Mouse (Mus musculus) heart, adult 10 weeks (tissue): ENCODE measurements around the gene Prelid1. TPM values are rescaled to one million over a fixed set of nuclear protein-coding genes. Genes with fewer than 3 reads are reported as not detected.

ENCODE experiments used
- polyA plus RNA-seq: library from polyadenylated mRNA; stranded (reverse); fragments of 350-450 nt; fragmentation: Illumina TruSeq; extraction: RNeasy Lipid Tissue Mini Kit (QIAGEN cat#74804); gene quantifications from one replicate; pipeline ENCODE4 v1.2.3, GENCODE M21; 2014; ENCODE audit warnings: low read depth, low replicate concordance

Gene Prelid1
- polyA plus RNA-seq = 35.7 TPM

DNA sequence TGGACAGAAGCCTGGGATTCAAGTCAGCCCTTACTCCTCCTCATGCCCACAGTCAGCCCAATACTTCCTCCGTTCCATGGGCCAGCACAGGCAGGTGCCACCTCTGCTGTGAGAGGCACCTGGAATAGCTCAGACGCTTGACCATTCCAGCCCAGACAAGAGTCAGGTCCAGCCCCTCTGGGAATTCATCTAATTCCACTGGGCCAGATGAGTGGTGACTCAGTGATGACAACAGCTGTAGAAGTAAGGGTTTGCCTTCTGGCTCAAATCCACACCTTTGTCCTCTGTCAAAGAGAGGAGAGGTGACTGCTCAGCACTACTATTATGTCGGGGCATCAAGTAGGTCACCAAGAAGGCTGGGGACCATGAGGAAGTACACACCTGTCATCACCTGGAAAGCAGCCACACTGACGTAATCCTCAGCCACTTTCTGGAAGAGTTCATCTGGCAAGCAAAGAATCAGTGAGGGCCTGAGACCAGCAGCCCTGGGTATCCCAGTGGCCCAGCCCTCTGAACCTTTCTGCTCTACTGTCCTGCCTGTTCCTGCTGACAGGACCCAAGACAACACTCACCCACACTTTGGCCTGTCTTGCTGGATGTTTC, at the start of gene Prelid1:
TSS of gene Prelid1 (plus strand) at position 570 of the 603 bp plus-strand sequence.

DNA sequence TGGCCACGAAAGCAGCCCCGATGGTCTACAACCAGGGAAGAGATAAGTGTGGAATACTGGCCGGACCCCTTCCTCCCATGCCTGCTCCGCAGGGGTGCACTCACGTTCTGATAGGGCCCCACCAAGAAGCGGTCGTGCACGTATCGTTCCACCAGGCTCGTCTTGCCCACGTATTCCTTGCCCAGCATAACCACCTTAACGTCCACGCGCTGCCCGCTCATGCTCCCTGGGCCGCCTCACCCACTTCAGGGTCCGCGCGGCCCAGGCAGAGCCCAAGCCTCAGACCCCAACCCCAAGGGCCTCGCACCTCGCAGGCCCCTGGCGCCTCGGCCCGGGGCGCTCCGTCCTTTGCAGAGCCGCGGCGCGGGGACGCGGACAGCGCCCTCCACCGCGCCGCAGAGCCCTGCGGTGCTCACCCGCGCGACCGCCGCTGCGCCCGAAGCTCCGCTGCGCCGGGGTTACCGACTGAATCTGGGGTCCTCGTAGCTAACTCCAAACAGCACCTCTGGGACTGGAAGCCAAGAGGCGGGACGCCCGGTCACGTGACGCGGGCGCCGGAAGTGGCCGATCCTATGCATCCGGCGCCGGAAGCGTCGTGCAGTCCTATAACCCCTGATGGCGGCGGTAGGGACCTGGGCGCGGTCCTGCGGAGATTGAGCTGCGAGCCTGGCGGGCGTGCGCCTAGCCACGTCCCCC, 1.3 kb downstream of the Prelid1 start, which contains the start of gene Rab24:
TSS of gene Rab24 (minus strand) at position 513 of the 696 bp plus-strand sequence.

DNA sequence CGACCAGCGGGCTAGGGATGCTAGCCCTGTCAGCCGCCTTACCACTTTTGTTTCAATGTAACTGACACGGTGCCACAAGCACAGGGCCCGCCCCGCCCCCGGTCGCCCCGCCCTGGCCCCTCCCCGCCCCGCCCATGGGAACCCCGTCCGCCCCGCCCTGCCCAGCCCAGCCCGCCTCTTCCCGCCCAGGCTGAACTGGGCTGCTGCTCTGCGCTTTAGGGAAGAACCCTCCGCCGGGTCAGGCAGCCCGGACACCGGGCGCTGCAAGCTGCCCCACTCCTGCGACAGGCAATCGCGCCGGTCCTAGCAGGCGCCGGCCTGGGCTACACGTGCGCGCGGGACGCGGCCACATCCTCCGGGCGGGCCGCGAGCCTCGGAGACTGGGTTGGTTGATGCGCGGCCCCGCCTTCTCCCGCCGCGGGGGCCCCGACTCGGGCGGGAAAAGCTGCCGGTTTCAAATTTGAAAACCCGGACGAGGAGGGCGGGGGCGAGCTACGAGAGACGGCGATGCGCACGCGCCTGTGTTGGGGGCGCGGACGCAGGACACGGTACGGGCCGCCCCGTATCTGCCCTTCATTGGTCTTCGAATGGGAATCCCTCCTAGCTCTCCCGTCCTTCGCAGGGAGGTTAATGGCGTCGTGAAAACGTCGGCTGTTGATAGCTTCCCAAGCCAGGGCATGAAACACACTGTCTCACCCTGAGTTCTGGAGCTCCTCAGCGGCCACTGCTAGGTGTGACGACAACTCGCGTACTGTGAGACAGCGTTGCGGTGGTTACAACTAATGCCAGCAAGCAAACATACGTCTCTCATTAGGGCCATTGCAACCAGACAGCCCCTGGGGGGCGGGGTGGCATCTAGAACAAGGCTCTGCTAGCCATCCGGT, 9.6 kb downstream of the Prelid1 start, which contains the start of gene Mxd3:
TSS of gene Mxd3 (minus strand) at position 141 of the 884 bp plus-strand sequence.

DNA sequence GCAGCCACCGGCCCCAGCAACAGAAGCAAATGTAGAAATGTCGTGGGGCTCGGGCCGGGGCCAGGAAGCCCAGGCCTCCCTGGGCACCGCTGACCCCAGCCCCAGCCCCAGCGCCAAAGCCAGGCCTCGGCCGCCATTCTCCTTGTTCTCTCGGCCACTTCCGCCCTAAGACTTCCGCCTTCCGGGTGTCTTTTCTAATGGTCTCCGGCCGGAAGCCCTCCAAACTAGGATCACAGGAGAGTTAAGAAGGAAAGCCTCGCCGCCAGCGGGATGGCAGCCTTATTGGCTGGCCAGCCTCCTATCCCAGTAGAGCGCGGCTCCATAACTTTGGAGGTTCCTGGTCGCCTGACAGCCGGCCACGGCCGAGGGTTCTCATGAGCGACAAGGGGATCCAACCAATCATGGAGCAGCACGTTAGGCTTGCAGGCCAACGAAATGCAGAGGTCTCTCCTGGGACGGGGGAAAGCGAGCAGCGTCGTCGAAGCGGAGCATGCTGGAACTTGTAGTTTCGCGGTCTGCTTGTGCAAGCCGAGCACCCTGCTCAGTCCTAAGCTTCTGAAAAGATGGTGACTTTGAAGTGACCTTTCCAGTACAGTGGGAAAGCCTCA, 42.3 kb downstream of the Prelid1 start, which contains the start of gene Lman2:
TSS of gene Lman2 (minus strand) at position 331 of the 608 bp plus-strand sequence.

DNA sequence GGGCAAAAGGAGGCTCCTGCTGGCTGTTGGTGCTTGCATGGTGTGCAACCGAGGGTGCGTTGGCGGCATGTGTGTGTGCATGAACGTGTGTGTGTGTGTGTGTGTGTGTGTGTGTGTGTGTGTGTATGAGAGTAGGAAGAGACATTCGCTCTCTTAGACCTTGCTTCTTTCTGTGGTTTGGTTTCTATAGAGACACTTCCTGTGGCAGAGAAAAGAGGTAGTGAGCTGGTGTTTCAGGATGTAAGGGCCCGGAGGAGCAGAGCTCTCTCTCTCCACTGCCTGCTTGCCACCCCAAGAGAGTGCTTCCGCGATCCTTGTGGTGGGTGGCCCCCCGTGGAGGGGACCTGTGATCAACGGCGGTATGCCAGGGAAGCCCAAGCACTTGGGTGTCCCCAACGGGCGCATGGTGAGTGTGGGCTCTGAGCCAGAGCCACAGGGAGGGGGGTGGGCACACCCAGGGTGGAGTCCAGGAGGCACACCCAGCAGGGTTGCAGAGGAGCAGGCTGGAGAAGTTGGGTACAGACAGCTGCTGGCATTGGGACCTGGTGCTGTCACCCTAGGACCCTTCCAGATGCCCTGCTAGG, 49.3 kb downstream of the Prelid1 start, which contains the start of gene Rgs14:
TSS of gene Rgs14 (plus strand) at position 202 of the 584 bp plus-strand sequence.

Other genes starting within 250 kb of the Prelid1 start
- 22.7 TPM for gene Uimc1, start 220.2 kb upstream of the Prelid1 start, polyA plus RNA-seq
- gene Zfp346, start 215.2 kb upstream of the Prelid1 start, polyA plus RNA-seq = 35.0 TPM
- not detected for gene Gm17617, start 187.0 kb upstream of the Prelid1 start, polyA plus RNA-seq
- 0.21 TPM for gene Fgfr4, start 167.9 kb upstream of the Prelid1 start, polyA plus RNA-seq
- 22.6 TPM for gene Nsd1, start 110.7 kb upstream of the Prelid1 start, polyA plus RNA-seq
- 62.0 TPM for gene Rab24, start 1.4 kb downstream of the Prelid1 start, polyA plus RNA-seq
- gene Mxd3, start 9.3 kb downstream of the Prelid1 start, polyA plus RNA-seq = not detected
- gene Lman2, start 42.3 kb downstream of the Prelid1 start, polyA plus RNA-seq = 50.8 TPM
- 0.58 TPM for gene Rgs14, start 49.2 kb downstream of the Prelid1 start, polyA plus RNA-seq
- not detected for gene Slc34a1, start 77.7 kb downstream of the Prelid1 start, polyA plus RNA-seq
- not detected for gene Pfn3, start 94.7 kb downstream of the Prelid1 start, polyA plus RNA-seq
- not detected for gene F12, start 106.3 kb downstream of the Prelid1 start, polyA plus RNA-seq
- 19.9 TPM for gene Grk6, start 124.6 kb downstream of the Prelid1 start, polyA plus RNA-seq
- not detected for gene Prr7, start 143.8 kb downstream of the Prelid1 start, polyA plus RNA-seq
- 7.0 TPM for gene Dbn1, start 167.6 kb downstream of the Prelid1 start, polyA plus RNA-seq
- gene Pdlim7, start 193.2 kb downstream of the Prelid1 start, polyA plus RNA-seq = 65.4 TPM
- 2.6 TPM for gene Dok3, start 208.8 kb downstream of the Prelid1 start, polyA plus RNA-seq
- gene Ddx41, start 216.2 kb downstream of the Prelid1 start, polyA plus RNA-seq = 15.0 TPM